Mouse (Mus musculus) gastrocnemius, adult 8-10 months (tissue): ENCODE measurements around the gene Jmjd8. TPM values are rescaled to one million over a fixed set of nuclear protein-coding genes. Genes with fewer than 3 reads are reported as not detected.
"Not testable (repeated sequence)": the region's sequence is repeated elsewhere in the genome, so short reads cannot be mapped to it uniquely, and the experiment has no call there.

Experiments used
- DNase-seq, 2 experiments: peaks; one replicate each; pipeline ENCODE4 v3.0.0; 2022; ENCODE audit warnings: low spot score in 2 of 2
- total RNA-seq, 4 experiments: library from RNA; stranded (reverse); gene quantifications; 2 replicates each; pipeline ENCODE4 v1.2.4; 2022

Gene Jmjd8
- total RNA-seq: 10 to 100 TPM; 11.0 to 13.0 (median 11.4) TPM

- DNase-seq: peak in 1 of 2 experiments; percentile 55
These were observed at the start of gene Jmjd8 for GRCm38 (mm10) chr17:25828712-25829557. TSS of gene Jmjd8 (plus strand) at chr17:25828867.

GRCm38 (mm10) chr17:25781339-25781738 lies 47.3 kb upstream of the Jmjd8 start:
- DNase-seq: no peak

GRCm38 (mm10) chr17:25783086-25783485 lies 45.6 kb upstream of the Jmjd8 start:
- DNase-seq: no peak

- no peak for DNase-seq
These were observed 44.6 kb upstream of the Jmjd8 start for GRCm38 (mm10) chr17:25783861-25784574.

- DNase-seq: peak; percentile 90 to 95
These were observed 43.4 kb upstream of the Jmjd8 start, which contains the start of gene Haghl for GRCm38 (mm10) chr17:25785281-25785745. TSS of gene Haghl (minus strand) at chr17:25785673.

GRCm38 (mm10) chr17:25786280-25786679 lies 42.4 kb upstream of the Jmjd8 start, which contains the start of gene Ccdc78:
TSS of gene Ccdc78 (plus strand) at chr17:25786580.
- DNase-seq: no peak

- DNase-seq: no peak
These were observed 41.7 kb upstream of the Jmjd8 start for GRCm38 (mm10) chr17:25786781-25787504.

- DNase-seq: no peak
These were observed 37.3 kb upstream of the Jmjd8 start for GRCm38 (mm10) chr17:25791320-25791842.

- DNase-seq: peak; percentile 73 to 76
These were observed 36.7 kb upstream of the Jmjd8 start for GRCm38 (mm10) chr17:25791843-25792527.

- peak; percentile 37 to 65 for DNase-seq
These were observed 36.1 kb upstream of the Jmjd8 start, which contains the start of gene Fam173a for GRCm38 (mm10) chr17:25792615-25793014. TSS of gene Fam173a (minus strand) at chr17:25792901.

- DNase-seq: no peak
These were observed 34.5 kb upstream of the Jmjd8 start for GRCm38 (mm10) chr17:25794197-25794596.

GRCm38 (mm10) chr17:25794998-25795397 lies 33.7 kb upstream of the Jmjd8 start:
- DNase-seq: no peak

GRCm38 (mm10) chr17:25795609-25796092 lies 33.0 kb upstream of the Jmjd8 start, which contains the start of gene AC134908.4:
TSS of gene AC134908.4 (minus strand) at chr17:25795659.
- no peak for DNase-seq

- DNase-seq: peak; percentile 57 to 69
These were observed 32.4 kb upstream of the Jmjd8 start for GRCm38 (mm10) chr17:25796211-25796771.

- DNase-seq: peak; percentile 78 to 80
These were observed 31.7 kb upstream of the Jmjd8 start, which contains the start of gene Metrn for GRCm38 (mm10) chr17:25796951-25797369. TSS of gene Metrn (minus strand) at chr17:25797136.

- DNase-seq: no peak
These were observed 27.6 kb upstream of the Jmjd8 start for GRCm38 (mm10) chr17:25801029-25801428.

- DNase-seq: no peak
These were observed 25.7 kb upstream of the Jmjd8 start for GRCm38 (mm10) chr17:25802825-25803517.

GRCm38 (mm10) chr17:25806507-25806906 lies 22.2 kb upstream of the Jmjd8 start:
- no peak for DNase-seq

- not testable (repeated sequence) for DNase-seq
These were observed 21.2 kb upstream of the Jmjd8 start for GRCm38 (mm10) chr17:25807452-25807851.
